Mouse (Mus musculus) midbrain, embryonic 15.5 days (tissue): ENCODE data around the gene Tuba4a. TPM values are rescaled to one million over a fixed set of nuclear protein-coding genes. Genes with fewer than 3 reads are reported as not detected.
A peak's percentile ranks its signal among the peaks of the same experiment; 100 is the strongest.

Experiments
- ATAC-seq: fragments of 200-750 bp; cut with Nextera tagmentation; replicated peaks from 2 replicates; pipeline ENCODE4 v1.8.0; 2017; ENCODE audit warnings: moderate TSS enrichment
- H3K27ac ChIP-seq: fragments of 300-500 bp; sonication (generic); 2 replicates; pipeline ENCODE4 v1.5.1; 2015; ENCODE audit warnings: mild to moderate bottlenecking, inconsistent platforms
- H3K27me3 ChIP-seq: fragments of 300-500 bp; sonication (generic); replicated peaks from 2 replicates; pipeline ENCODE4 v1.6.1; 2015; ENCODE audit warnings: inconsistent platforms
- H3K36me3 ChIP-seq: fragments of 300-500 bp; sonication (generic); replicated peaks from 2 replicates; pipeline ENCODE4 v1.6.1; 2015; ENCODE audit warnings: inconsistent platforms
- H3K4me1 ChIP-seq: fragments of 300-500 bp; sonication (generic); 2 replicates; pipeline ENCODE4 v1.6.1; 2015; ENCODE audit warnings: inconsistent platforms
- H3K4me2 ChIP-seq: fragments of 300-500 bp; sonication (generic); 2 replicates; pipeline ENCODE4 v1.6.1; 2015; ENCODE audit warnings: inconsistent platforms, mild to moderate bottlenecking, moderate library complexity
- H3K4me3 ChIP-seq: fragments of 300-500 bp; sonication (generic); 2 replicates; pipeline ENCODE4 v1.5.1; 2015; ENCODE audit warnings: mild to moderate bottlenecking, inconsistent platforms
- H3K9ac ChIP-seq: fragments of 300-500 bp; sonication (generic); 2 replicates; pipeline ENCODE4 v1.6.1; 2015; ENCODE audit warnings: mild to moderate bottlenecking, inconsistent platforms
- H3K9me3 ChIP-seq: fragments of 300-500 bp; sonication (generic); 2 replicates; pipeline ENCODE4 v1.6.1; 2016; ENCODE audit warnings: inconsistent platforms
- WGBS: fragments of 180-500 bp; shearing (Covaris S2); methylation state at CpG from one replicate; pipeline ENCODE4 v1.1.7; 2015; ENCODE audit warnings: mixed read lengths; 5-methylcytosine and 5-hydroxymethylcytosine counted together
- polyA plus RNA-seq: library from polyadenylated mRNA; unstranded; fragments of >200 nt; fragmentation: Nextera tagmentation; extraction: Ambion mirVana; gene quantifications from 2 replicates; pipeline ENCODE4 v1.2.1, GENCODE M21; 2015

Gene Tuba4a
- polyA plus RNA-seq, 1 experiment from 2014 or later: 7.9 TPM

DNA sequence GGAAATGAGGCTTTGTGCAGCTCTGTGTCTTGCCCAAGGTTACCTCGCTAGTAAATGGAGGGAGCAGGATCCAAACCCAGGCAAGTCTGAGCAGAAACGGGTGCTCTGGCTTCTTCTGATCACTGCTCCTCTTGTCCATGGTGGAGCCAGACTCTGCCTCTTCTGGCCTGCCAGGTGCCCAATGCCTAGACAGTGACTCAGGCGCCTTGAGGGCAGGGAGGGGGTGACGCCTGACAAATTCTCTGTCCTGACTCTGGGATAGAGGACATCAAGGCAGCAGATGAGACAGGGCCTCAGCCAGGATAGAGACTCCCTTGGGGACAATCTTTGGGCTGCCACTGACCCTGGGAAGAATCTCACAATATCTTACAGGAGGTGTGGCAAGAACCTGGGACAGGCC, 11.6 kb upstream of the Tuba4a start:
- Histone ChIP-seq H3K9ac (no peak overlapping the region), H3K4me3 (no peak overlapping the region), H3K9me3 (no peaks in the 10 kb centered on the region), H3K27ac (no peak overlapping the region), H3K27me3 (no peaks in the 10 kb centered on the region; the same call in 1 of the 2 replicates), H3K4me1 (peaks cover 10% of the 10 kb centered on the region), H3K36me3 (no peaks in the 10 kb centered on the region), H3K4me2 (no peak overlapping the region)
- ATAC-seq: no peak
- 75% methylated on average over 4 of the region's 4 CpGs for WGBS

DNA sequence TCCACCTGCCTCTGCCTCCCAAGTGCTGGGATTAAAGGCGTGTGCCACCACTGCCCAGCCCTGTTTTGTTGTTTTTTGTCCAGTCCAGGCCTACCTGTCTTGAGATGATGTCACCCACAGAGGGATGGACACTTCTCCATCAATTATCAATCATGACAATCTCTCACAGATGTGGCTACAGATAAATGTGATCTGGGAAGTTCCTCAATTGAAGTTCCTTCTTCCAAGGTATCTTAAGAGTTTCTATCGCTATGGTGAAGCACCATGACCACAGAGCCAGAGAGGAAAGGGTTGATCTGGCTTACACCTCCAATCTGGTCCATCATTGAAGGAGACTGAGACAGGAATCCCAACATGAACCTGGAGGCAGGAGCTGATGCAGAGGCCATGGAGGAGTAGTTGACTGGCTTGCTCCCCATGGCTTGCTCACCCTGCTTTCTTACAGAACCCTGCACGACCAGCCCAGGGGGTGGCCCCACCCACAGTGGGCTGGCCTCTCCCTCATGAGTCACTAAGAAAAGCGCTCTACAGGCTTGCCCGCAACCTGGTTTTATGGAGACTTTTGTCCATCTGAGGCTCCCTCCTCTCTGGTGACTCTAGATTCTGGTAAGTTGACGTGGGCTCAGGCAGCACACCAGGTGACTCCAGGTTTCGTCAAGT, 10.8 kb upstream of the Tuba4a start:
- Histone ChIP-seq H3K36me3 (no peaks in the 10 kb centered on the region), H3K9me3 (no peaks in the 10 kb centered on the region), H3K27me3 (no peaks in the 10 kb centered on the region; the same call in 1 of the 2 replicates), H3K9ac (no peak overlapping the region), H3K4me3 (no peak overlapping the region), H3K27ac (no peak overlapping the region), H3K4me1 (peaks cover 4% of the 10 kb centered on the region; the same call in 1 of the 2 replicates), H3K4me2 (no peak overlapping the region)
- 73% methylated on average over 7 of the region's 7 CpGs for WGBS
- no peak for ATAC-seq

DNA sequence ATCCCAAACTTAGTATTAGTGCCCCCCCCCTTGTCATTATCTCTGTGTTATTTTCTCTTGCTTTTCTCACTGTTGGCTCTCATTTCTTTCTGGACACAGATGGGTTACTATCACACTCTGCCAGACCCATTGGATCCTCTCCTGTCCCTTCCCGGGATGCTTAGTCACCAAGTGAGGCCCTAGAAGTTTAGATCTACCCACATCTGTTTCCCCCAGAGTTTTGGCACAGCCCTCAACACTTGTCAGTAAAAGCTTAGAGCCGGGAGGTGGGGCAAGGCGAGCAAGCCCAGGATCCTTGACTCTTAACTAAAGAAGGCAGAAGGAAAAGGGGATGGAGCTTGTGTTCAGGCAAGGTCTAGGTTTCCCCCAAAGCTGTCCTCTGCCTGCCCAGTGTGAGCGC, 9.5 kb upstream of the Tuba4a start:
- Histone ChIP-seq H3K4me3 (no peak overlapping the region), H3K27ac (no peak overlapping the region), H3K36me3 (no peaks in the 10 kb centered on the region), H3K9ac (no peak overlapping the region), H3K4me1 (no peaks in the 10 kb centered on the region), H3K27me3 (peaks cover 3% of the 10 kb centered on the region; the same call in 1 of the 2 replicates), H3K4me2 (no peak overlapping the region), H3K9me3 (no peaks in the 10 kb centered on the region)
- 80% methylated on average over 4 of the region's 4 CpGs for WGBS
- no peak for ATAC-seq

DNA sequence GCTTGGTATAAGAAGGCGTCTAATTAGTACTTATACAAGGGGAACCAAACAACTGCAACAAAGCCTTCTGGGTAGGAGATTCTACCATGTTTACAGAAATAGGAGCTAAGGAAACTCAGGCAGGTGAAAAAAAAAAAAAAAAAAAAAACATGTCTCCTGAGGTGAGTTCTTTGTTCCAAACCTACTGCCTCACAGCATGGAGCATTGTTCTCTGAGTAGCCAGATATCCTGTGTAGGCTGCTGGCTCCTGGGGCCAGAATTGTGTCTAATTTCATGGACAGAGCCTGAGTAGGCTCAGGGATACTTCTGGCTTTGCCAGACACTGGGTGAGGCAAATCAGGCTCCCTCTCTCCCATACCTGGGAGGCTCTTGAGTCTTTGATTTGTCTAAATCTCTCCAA, 8.0 kb upstream of the Tuba4a start:
- ATAC-seq: no peak
- Histone ChIP-seq H3K27me3 (peaks cover 3% of the 10 kb centered on the region), H3K36me3 (no peaks in the 10 kb centered on the region), H3K27ac (no peak overlapping the region), H3K4me3 (no peak overlapping the region), H3K4me2 (no peak overlapping the region), H3K9ac (no peak overlapping the region), H3K9me3 (no peaks in the 10 kb centered on the region), H3K4me1 (no peaks in the 10 kb centered on the region)
- 77% methylated on average over 1 of the region's 1 CpGs for WGBS

DNA sequence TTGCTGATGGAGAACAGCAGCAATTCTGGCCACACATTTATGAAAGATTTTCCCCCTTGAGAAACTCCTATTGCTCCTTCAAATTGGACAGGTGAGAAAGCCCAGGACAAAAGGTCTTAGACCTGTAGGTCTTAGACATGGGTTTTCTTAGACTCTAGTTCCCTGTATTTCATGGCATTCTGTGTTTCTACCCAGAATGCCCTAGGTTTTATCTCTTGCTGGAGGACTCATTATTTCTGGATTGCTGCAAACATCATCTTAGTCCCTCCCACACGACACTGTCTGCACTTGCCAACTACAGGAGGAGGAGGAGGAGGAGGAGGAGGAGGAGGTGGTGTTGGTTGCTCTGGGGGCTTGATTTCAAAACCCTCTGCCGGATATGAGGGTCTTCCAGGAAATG, 6.5 kb upstream of the Tuba4a start:
- no peaks in the 10 kb centered on the region for H3K4me1 ChIP-seq
- H3K9me3 ChIP-seq: no peaks in the 10 kb centered on the region
- no peaks in the 10 kb centered on the region for H3K36me3 ChIP-seq
- H3K9ac ChIP-seq: no peak overlapping the region
- no peak overlapping the region for H3K27ac ChIP-seq
- peaks cover 16% of the 10 kb centered on the region for H3K27me3 ChIP-seq
- WGBS: 60% methylated on average over 2 of the region's 2 CpGs
- no peak overlapping the region for H3K4me2 ChIP-seq
- no peak overlapping the region for H3K4me3 ChIP-seq
- no peak for ATAC-seq

DNA sequence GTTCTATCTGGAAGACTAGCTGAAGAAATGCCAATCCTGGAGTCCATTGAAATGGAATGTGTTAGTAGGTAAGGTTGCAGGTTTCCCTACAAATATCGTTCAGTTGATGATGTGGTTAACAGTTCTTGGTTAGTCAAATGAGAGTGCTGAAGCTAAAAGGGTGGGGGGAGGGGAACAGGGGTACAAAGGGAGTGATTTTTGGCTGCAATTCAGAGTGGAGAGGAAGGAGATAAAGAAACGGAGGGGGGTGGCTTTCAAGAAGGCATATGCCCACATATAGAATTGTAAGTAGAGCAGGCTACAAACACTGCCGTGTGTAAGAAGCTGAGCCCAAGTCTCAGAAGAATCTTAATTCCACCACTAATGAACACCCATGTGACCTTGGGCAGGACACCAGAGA, 5.8 kb upstream of the Tuba4a start:
- no peaks in the 10 kb centered on the region for H3K9me3 ChIP-seq
- H3K4me3 ChIP-seq: no peak overlapping the region
- no peaks in the 10 kb centered on the region for H3K36me3 ChIP-seq
- H3K9ac ChIP-seq: no peak overlapping the region
- H3K27ac ChIP-seq: no peak overlapping the region
- no peak overlapping the region for H3K4me2 ChIP-seq
- WGBS: 54% methylated on average over 3 of the region's 3 CpGs
- no peaks in the 10 kb centered on the region for H3K4me1 ChIP-seq
- no peak for ATAC-seq
- peaks cover 22% of the 10 kb centered on the region for H3K27me3 ChIP-seq

DNA sequence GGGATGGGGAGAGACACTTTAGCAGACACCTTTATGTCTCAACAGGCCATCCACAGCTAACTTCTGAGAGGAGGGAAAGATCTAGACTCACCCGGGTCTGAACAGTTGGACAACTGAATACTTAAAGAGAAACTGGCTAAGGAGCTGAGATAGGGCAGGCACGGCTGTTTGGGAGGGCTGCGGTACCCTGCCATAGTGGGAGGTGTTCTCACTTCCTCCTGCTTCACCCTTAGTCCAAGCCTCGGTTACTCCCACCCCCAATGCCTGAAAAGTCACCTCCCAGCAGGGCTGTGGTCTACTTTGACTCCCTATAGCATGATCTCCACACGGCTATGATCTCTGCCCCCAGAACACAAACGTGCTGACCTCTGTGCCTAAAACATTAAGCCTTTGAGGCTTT, 3.9 kb upstream of the Tuba4a start:
- no peak overlapping the region for H3K4me3 ChIP-seq
- H3K9ac ChIP-seq: no peak overlapping the region
- no peak overlapping the region for H3K27ac ChIP-seq
- no peaks in the 10 kb centered on the region for H3K36me3 ChIP-seq
- no peak overlapping the region for H3K4me2 ChIP-seq
- WGBS: 81% methylated on average over 6 of the region's 6 CpGs
- H3K27me3 ChIP-seq: peaks cover 37% of the 10 kb centered on the region
- H3K9me3 ChIP-seq: no peaks in the 10 kb centered on the region
- ATAC-seq: no peak
- H3K4me1 ChIP-seq: peaks cover 13% of the 10 kb centered on the region

DNA sequence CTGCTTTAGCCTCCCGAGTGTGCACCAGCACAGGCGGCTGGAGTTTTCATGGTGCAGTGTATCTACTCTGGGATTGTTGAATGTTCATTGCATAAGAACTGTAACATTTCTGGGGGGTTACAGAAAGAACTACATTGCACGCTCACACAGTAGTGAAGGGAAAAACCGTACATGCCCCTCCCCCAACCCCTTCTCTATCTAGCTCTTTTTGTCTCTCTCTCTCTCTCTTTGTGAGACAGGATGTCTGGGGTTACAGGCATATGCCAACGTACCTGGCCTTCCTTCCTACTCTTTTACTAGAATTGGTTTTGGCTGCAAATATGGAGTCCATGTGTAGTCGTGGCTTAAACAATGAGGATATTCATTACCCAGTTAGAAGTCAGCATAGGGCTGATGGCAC, 3.3 kb upstream of the Tuba4a start:
- H3K4me3 ChIP-seq: no peak overlapping the region
- no peak overlapping the region for H3K9ac ChIP-seq
- H3K27me3 ChIP-seq: peaks cover 42% of the 10 kb centered on the region
- peaks cover 16% of the 10 kb centered on the region for H3K4me1 ChIP-seq
- H3K36me3 ChIP-seq: no peaks in the 10 kb centered on the region
- H3K4me2 ChIP-seq: no peak overlapping the region
- no peaks in the 10 kb centered on the region for H3K9me3 ChIP-seq
- no peak for ATAC-seq
- WGBS: 86% methylated on average over 6 of the region's 6 CpGs
- no peak overlapping the region for H3K27ac ChIP-seq

DNA sequence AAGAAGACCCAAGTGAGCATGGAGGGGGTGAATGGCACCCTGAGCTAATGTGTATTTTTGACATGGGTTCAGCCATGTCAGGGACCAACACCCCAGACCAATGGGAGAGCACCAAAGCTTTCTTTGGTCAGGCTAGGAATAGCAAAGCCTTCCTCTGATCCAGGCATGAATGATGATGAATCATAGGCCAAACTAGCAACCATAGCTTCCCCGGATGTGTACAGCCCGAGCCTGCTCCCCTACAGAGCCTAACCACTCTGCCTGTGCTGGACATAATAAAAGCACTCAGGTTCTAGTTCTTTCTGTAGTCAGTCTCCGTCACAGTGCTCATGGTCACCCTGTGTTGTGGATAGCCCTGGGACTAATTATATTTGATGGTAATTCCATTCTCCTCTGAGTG, 1.9 kb upstream of the Tuba4a start:
- Histone ChIP-seq H3K4me1 (peaks cover 16% of the 10 kb centered on the region), H3K4me2 (no peak overlapping the region), H3K9me3 (no peaks in the 10 kb centered on the region), H3K27me3 (peaks cover 56% of the 10 kb centered on the region), H3K4me3 (no peak overlapping the region), H3K36me3 (no peaks in the 10 kb centered on the region), H3K9ac (no peak overlapping the region), H3K27ac (no peak overlapping the region)
- WGBS: 78% methylated on average over 3 of the region's 3 CpGs
- ATAC-seq: no peak

DNA sequence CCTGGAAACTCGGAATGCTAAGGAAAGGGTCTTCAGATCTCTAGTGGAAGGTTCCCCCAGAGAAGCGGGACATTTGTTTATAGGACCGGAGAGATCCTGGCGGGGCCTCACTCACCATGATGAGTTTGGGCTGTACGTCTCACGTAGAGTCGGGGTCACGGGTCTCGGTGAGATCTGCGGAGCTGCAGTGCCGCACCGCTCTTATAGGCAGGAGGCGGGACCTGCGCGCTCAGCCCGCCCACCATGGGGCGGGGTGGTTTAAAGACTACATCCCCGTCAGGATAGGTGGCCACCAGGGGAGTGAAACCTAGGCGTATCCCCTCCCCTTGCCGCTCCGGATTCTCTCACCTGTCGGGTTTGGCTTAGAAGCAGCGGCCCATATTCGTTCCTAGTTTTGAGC, 587 bp downstream of the Tuba4a start:
- no peak overlapping the region for H3K27ac ChIP-seq
- under 1% methylated on average over 24 of the region's 24 CpGs for WGBS

DNA sequence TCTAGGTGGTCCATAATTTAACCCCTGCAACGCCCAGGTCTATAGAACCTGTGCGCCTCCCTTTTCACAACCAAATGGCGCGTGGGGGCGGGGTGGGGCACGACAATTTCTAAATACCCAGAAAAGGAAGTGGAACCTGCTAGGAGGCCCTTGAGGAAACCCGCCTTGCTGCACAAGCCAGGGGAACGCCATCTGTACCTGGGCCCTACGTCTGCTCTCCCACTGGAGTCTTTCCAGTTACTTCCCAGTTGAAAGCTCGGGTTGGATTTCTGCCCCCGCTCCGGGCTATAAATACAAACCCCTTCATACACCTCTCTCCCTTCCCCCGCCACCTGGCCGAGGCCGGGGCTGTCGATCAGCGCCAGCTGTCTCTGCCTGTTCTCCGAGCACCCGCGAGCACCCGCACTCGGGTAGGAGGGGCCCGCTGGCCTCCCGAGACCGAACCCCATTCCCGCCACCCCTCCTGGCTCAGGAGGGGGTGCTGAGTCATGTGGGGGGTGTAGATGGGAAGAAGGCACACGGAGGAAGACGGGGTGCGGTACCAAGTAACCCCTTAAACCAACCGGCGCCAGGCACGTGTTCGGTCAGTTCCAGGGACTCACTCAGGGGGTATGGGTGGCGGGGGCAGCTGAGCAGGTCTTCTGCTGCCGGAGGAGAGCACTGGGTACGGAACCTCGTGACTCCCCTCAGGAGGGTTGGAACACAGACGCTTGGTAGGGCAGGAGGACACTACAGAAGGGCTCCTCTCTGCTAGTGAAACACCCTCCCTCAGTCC, 1.3 kb downstream of the Tuba4a start:
- WGBS: 1% methylated on average over 38 of the region's 38 CpGs
- H3K27me3 ChIP-seq: peaks cover 56% of the 10 kb centered on the region
- peak overlapping the region; percentile 48 for H3K4me3 ChIP-seq
- H3K36me3 ChIP-seq: peaks cover 9% of the 10 kb centered on the region; the same call in 1 of the 2 replicates
- peak; percentile 49 for ATAC-seq
- H3K27ac ChIP-seq: no peak overlapping the region
- peak overlapping the region; percentile 79 for H3K4me2 ChIP-seq
- H3K9ac ChIP-seq: peak overlapping the region; percentile 35; the same call in 1 of the 2 replicates
- H3K9me3 ChIP-seq: no peaks in the 10 kb centered on the region
- peaks cover 16% of the 10 kb centered on the region for H3K4me1 ChIP-seq

More for the DNA sequence above, 587 bp downstream of the Tuba4a start:
- Histone ChIP-seq H3K4me3 (peak overlapping the region; percentile 48), H3K36me3 (peaks cover 5% of the 10 kb centered on the region; the same call in 1 of the 2 replicates), H3K27me3 (peaks cover 56% of the 10 kb centered on the region), H3K9ac (peak overlapping the region; percentile 35), H3K9me3 (no peaks in the 10 kb centered on the region), H3K4me1 (peaks cover 16% of the 10 kb centered on the region), H3K4me2 (peak overlapping the region; percentile 79)
- ATAC-seq: peak; percentile 91

DNA sequence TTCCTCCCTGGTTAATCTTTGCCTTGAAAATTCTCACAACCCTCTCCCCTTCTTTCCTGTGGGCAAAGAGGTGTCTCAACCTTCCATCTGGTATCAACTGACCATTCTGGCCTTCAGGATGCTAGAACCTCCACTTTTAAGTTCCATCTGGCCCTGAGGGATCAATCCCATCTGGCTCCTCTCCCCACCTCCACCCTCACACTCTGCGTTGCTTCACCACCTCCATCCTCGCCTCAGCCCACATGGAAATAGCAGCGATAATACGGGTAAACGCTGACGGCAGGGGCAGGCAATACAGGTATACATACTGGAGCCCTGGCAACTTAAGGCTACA, 1.8 kb downstream of the Tuba4a start:
- peaks cover 11% of the 10 kb centered on the region; the same call in 1 of the 2 replicates for H3K36me3 ChIP-seq
- H3K27ac ChIP-seq: no peak overlapping the region
- no peak for ATAC-seq
- peaks cover 17% of the 10 kb centered on the region for H3K4me1 ChIP-seq
- WGBS: 6% methylated on average over 6 of the region's 6 CpGs
- H3K4me2 ChIP-seq: peak overlapping the region; percentile 79; the same call in 1 of the 2 replicates
- H3K9me3 ChIP-seq: no peaks in the 10 kb centered on the region
- H3K27me3 ChIP-seq: peaks cover 56% of the 10 kb centered on the region
- no peak overlapping the region for H3K9ac ChIP-seq
- no peak overlapping the region for H3K4me3 ChIP-seq
